Mouse (Mus musculus): ENCODE data around the gene Srgap3. TPM values are rescaled to one million over a fixed set of nuclear protein-coding genes. Genes with fewer than 3 reads are reported as not detected.

Gene Srgap3
- polyA plus RNA-seq (2015; fragmentation: Nextera tagmentation; extraction: Ambion mirVana), result 0.50 and 0.58 TPM in 2 replicates

GRCm38 (mm10) chr6:112946895-112947436, at the start of gene Srgap3:
Srgap3 (minus strand) TSS chr6:112947266.
- peak; percentile 35 for TF ChIP-seq CTCF (IDR thresholded peaks at IDR 0.05; ENCODE audit: low read depth)
- H3K27ac ChIP-seq (ENCODE audit: low read depth, low read length), result peak within 1 kb of the TSS; percentile 36; the same call in 1 of the 2 replicates
- H3K36me3 ChIP-seq (ENCODE audit: control insufficient read depth, insufficient read depth), result no peaks in the 10 kb centered on the region
- H3K4me2 ChIP-seq (replicated peaks; ENCODE audit: low read depth), result peak within 1 kb of the TSS; percentile 75
- peak within 1 kb of the TSS; percentile 52; the same call in 1 of the 2 replicates for H3K9ac ChIP-seq (ENCODE audit: low read depth, low read length)
- WGBS, result 1% methylated on average over 31 of the region's 31 CpGs
- no peaks in the 10 kb centered on the region for H3K27me3 ChIP-seq (replicated peaks; ENCODE audit: control insufficient read depth, insufficient read depth, low read length)
- peak; percentile 84 for ATAC-seq
- no peaks in the 10 kb centered on the region for H3K9me3 ChIP-seq (ENCODE audit: control insufficient read depth)
- H3K4me1 ChIP-seq (replicated peaks; ENCODE audit: control insufficient read depth, insufficient read depth, low read length), result no peaks in the 10 kb centered on the region; the same call in 1 of the 2 replicates
- peak within 1 kb of the TSS; percentile 53 for H3K4me3 ChIP-seq (ENCODE audit: low read depth, low read length)

DNA sequence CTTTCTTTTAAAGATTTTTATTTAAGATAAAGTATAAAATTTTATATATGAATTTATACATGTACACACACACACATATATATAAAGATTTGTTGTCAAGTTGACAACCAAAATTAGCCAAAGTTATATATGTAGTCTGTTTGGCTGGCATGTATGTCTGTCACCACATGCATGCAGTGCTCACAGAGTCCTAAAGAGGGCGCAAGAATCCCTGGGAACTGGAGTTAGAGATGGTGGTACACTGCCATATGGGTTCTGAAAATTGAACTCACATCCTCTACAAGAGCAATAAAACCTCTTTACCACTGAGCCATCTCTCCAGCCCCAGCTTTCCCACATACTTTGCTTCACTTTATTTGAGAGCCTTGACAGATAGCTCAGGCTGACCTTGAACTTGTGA, 48.6 kb upstream of the Srgap3 start:
- Histone ChIP-seq H3K9me3 (ENCODE audit: control insufficient read depth) (no peaks in the 10 kb centered on the region), H3K27ac (ENCODE audit: low read depth, low read length) (no peak overlapping the region), H3K36me3 (ENCODE audit: control insufficient read depth, insufficient read depth) (no peaks in the 10 kb centered on the region), H3K4me3 (ENCODE audit: low read depth, low read length) (no peak overlapping the region), H3K4me2 (replicated peaks; ENCODE audit: low read depth) (no peak overlapping the region), H3K4me1 (replicated peaks; ENCODE audit: control insufficient read depth, insufficient read depth, low read length) (no peaks in the 10 kb centered on the region), H3K27me3 (replicated peaks; ENCODE audit: control insufficient read depth, insufficient read depth, low read length) (no peaks in the 10 kb centered on the region), H3K9ac (ENCODE audit: low read depth, low read length) (no peak overlapping the region)
- 36% methylated on average over 1 of the region's 1 CpGs for WGBS
- TF ChIP-seq CTCF (IDR thresholded peaks at IDR 0.05; ENCODE audit: low read depth), result no peak
- ATAC-seq, result no peak

- WGBS, result 56% methylated on average over 1 of the region's 1 CpGs
- Histone ChIP-seq H3K4me2 (replicated peaks; ENCODE audit: low read depth) (no peak overlapping the region), H3K27ac (ENCODE audit: low read depth, low read length) (no peak overlapping the region), H3K4me3 (ENCODE audit: low read depth, low read length) (no peak overlapping the region), H3K9me3 (ENCODE audit: control insufficient read depth) (no peaks in the 10 kb centered on the region), H3K36me3 (ENCODE audit: control insufficient read depth, insufficient read depth) (no peaks in the 10 kb centered on the region), H3K4me1 (replicated peaks; ENCODE audit: control insufficient read depth, insufficient read depth, low read length) (no peaks in the 10 kb centered on the region), H3K27me3 (replicated peaks; ENCODE audit: control insufficient read depth, insufficient read depth, low read length) (no peaks in the 10 kb centered on the region), H3K9ac (ENCODE audit: low read depth, low read length) (no peak overlapping the region)
- ATAC-seq, result no peak
- TF ChIP-seq CTCF (IDR thresholded peaks at IDR 0.05; ENCODE audit: low read depth), result no peak
These were observed 43.1 kb upstream of the Srgap3 start for GRCm38 (mm10) chr6:112990119-112990518.

DNA sequence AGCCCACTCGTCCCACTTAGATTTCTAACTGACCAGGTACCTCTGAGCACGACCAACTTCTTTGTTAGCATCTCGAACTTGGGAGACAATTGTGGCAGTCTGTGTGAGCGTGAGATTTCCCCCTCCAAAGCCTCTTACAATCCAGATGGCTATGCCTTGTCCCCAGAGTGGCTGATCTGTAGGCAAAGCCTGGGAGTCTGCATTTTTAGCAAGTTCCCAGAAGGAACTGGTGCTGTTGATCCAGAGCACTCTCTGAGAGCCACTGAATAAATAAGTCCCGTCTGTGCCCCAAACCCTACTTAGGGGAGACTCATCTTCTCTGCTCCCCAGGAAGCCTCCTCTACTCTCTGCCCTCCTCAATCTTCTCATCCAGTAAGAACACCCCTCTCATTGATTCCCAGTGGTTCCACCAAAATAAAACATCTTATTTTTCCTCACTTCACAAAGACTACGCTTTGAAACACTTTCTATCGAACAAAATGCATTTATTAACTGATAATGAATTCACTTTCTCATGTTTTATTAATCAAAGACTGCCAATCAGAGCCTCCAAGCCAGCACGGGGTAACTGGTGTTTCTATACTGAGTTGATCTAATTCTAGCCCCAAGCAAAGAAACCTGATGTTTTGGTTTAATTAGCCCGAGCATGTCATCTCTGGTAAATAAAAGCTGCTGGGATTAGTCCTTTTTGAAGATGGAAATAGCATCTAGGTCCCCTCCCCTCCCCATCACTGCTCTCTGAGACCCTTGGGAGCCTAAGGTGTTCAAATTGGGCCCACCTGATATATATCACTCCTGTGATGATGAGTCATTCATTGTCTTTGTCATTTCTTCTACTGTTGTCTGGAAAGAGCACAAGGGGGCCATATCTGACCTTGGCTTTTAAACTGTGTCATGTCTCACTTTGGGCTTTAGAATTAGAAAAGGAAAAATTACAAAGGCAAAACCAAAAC, 38.6 kb upstream of the Srgap3 start:
- no peaks in the 10 kb centered on the region for H3K27me3 ChIP-seq (replicated peaks; ENCODE audit: control insufficient read depth, insufficient read depth, low read length)
- H3K27ac ChIP-seq (ENCODE audit: low read depth, low read length), result no peak overlapping the region
- WGBS, result 72% methylated on average over 9 of the region's 9 CpGs
- ATAC-seq, result no peak
- no peaks in the 10 kb centered on the region for H3K4me1 ChIP-seq (replicated peaks; ENCODE audit: control insufficient read depth, insufficient read depth, low read length)
- H3K36me3 ChIP-seq (ENCODE audit: control insufficient read depth, insufficient read depth), result no peaks in the 10 kb centered on the region
- H3K4me3 ChIP-seq (ENCODE audit: low read depth, low read length), result no peak overlapping the region
- H3K9ac ChIP-seq (ENCODE audit: low read depth, low read length), result no peak overlapping the region
- no peak for TF ChIP-seq CTCF (IDR thresholded peaks at IDR 0.05; ENCODE audit: low read depth)
- no peak overlapping the region for H3K4me2 ChIP-seq (replicated peaks; ENCODE audit: low read depth)
- H3K9me3 ChIP-seq (ENCODE audit: control insufficient read depth), result no peaks in the 10 kb centered on the region

- WGBS, result 16% methylated on average over 7 of the region's 7 CpGs
- Histone ChIP-seq H3K4me3 (ENCODE audit: low read depth, low read length) (no peak overlapping the region), H3K27ac (ENCODE audit: low read depth, low read length) (no peak overlapping the region), H3K36me3 (ENCODE audit: control insufficient read depth, insufficient read depth) (no peaks in the 10 kb centered on the region), H3K9me3 (ENCODE audit: control insufficient read depth) (no peaks in the 10 kb centered on the region), H3K4me1 (replicated peaks; ENCODE audit: control insufficient read depth, insufficient read depth, low read length) (no peaks in the 10 kb centered on the region), H3K4me2 (replicated peaks; ENCODE audit: low read depth) (no peak overlapping the region), H3K27me3 (replicated peaks; ENCODE audit: control insufficient read depth, insufficient read depth, low read length) (no peaks in the 10 kb centered on the region), H3K9ac (ENCODE audit: low read depth, low read length) (no peak overlapping the region)
- TF ChIP-seq CTCF (IDR thresholded peaks at IDR 0.05; ENCODE audit: low read depth), result no peak
- ATAC-seq, result peak; percentile 80
These were observed 35.2 kb upstream of the Srgap3 start for GRCm38 (mm10) chr6:112982241-112982640.

DNA sequence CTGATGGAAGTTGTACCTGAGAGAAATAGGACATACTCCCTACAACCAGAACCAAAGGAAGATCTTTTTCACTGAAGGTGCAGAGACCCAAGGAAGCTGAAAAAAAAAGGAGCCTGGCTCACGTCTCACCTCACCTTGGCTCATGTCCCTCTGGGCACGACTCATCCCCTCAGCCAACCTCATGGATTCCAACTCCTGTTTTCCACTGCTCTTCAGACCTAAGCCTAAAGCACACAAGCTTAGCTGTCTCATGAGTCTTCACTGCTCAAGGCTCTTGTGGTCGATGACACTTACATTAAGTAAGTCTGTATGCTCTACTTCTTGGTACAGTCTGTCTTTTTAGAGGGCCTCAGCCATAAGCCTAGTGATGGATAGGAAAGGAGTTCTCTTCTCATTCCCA, 31.9 kb upstream of the Srgap3 start:
- no peak overlapping the region for H3K9ac ChIP-seq (ENCODE audit: low read depth, low read length)
- TF ChIP-seq CTCF (IDR thresholded peaks at IDR 0.05; ENCODE audit: low read depth), result no peak
- H3K4me2 ChIP-seq (replicated peaks; ENCODE audit: low read depth), result no peak overlapping the region
- no peak overlapping the region for H3K27ac ChIP-seq (ENCODE audit: low read depth, low read length)
- no peaks in the 10 kb centered on the region for H3K4me1 ChIP-seq (replicated peaks; ENCODE audit: control insufficient read depth, insufficient read depth, low read length)
- ATAC-seq, result no peak
- H3K4me3 ChIP-seq (ENCODE audit: low read depth, low read length), result no peak overlapping the region
- 83% methylated on average over 3 of the region's 3 CpGs for WGBS
- no peaks in the 10 kb centered on the region for H3K9me3 ChIP-seq (ENCODE audit: control insufficient read depth)
- no peaks in the 10 kb centered on the region for H3K27me3 ChIP-seq (replicated peaks; ENCODE audit: control insufficient read depth, insufficient read depth, low read length)
- no peaks in the 10 kb centered on the region for H3K36me3 ChIP-seq (ENCODE audit: control insufficient read depth, insufficient read depth)

Data from intestine, postnatal 0 days (tissue).